In genomic region chr9:95266179-95266578, GRCm38 (mm10) we compare ENCODE assay signal across 25 mouse cellular contexts.
"Had no signal": no experiment of that assay in that cellular context is flagged by ENCODE, and none has a peak within 500 bp of the region (broad histone marks: within the 10 kb centered on the region; RNA-seq: fewer than 3 reads in every experiment).

No protein-coding gene starts in this region.

- H3K36me3 ChIP-seq: heart, embryonic 13.5 days; heart, embryonic 15.5 days; hindbrain, embryonic 10.5 days; hindbrain, embryonic 12.5 days; intestine, embryonic 15.5 days; kidney, embryonic 15.5 days; limb, embryonic 13.5 days; limb, embryonic 15.5 days; liver, embryonic 12.5 days had no signal

- H3K9ac ChIP-seq: heart, embryonic 13.5 days; heart, embryonic 15.5 days; hindbrain, embryonic 12.5 days; hindbrain, embryonic 14.5 days; intestine, embryonic 15.5 days; kidney, embryonic 15.5 days; limb, embryonic 13.5 days; limb, embryonic 15.5 days; liver, embryonic 12.5 days; liver, embryonic 14.5 days had no signal

- H3K27me3 ChIP-seq: heart, embryonic 15.5 days; hindbrain, embryonic 12.5 days; intestine, embryonic 15.5 days; kidney, embryonic 15.5 days; limb, embryonic 13.5 days; limb, embryonic 15.5 days; liver, embryonic 12.5 days had no signal

- H3K27ac ChIP-seq: gastrocnemius, adult 2 months; heart, embryonic 13.5 days; heart, embryonic 15.5 days; hindbrain, embryonic 10.5 days; hindbrain, embryonic 12.5 days; hindbrain, embryonic 14.5 days; intestine, embryonic 15.5 days; kidney, embryonic 15.5 days; kidney, postnatal 0 days; limb, embryonic 13.5 days; limb, embryonic 15.5 days; liver, embryonic 12.5 days; liver, embryonic 14.5 days had no signal

- H3K4me3 ChIP-seq: gastrocnemius, adult 2 months; heart, embryonic 13.5 days; heart, embryonic 15.5 days; hindbrain, embryonic 10.5 days; hindbrain, embryonic 12.5 days; intestine, embryonic 15.5 days; kidney, embryonic 15.5 days; limb, embryonic 13.5 days; limb, embryonic 15.5 days; liver, embryonic 12.5 days had no signal

- DNase-seq: gastrocnemius, adult 2 months; gastrocnemius, postnatal 10 days; gastrocnemius, postnatal 25 days; heart, adult 18-20 months; heart, postnatal 14 days; heart, postnatal 36 days; kidney, adult 18-20 months; kidney, adult 9 months; kidney, postnatal 14 days; kidney, postnatal 36 days; layer of hippocampus, adult 9-11 months; layer of hippocampus, postnatal 36 days; left cerebral cortex, postnatal 4 days had no signal

- H3K4me1 ChIP-seq: heart, embryonic 15.5 days; hindbrain, embryonic 10.5 days; intestine, embryonic 15.5 days; limb, embryonic 15.5 days had no signal
